Mouse (Mus musculus) heart, embryonic 11.5 days (tissue): Measurements from ENCODE around the gene Map3k3. TPM values are rescaled to one million over a fixed set of nuclear protein-coding genes. Genes with fewer than 3 reads are reported as not detected.

Source experiments
- ATAC-seq: fragments of 200-750 bp; cut with Nextera tagmentation; replicated peaks from 2 replicates; pipeline ENCODE4 v1.8.0; 2017; ENCODE audit warnings: moderate library complexity; ENCODE audit not compliant: insufficient number of reproducible peaks, low FRiP score, low TSS enrichment
- H3K27ac ChIP-seq: fragments of 300-500 bp; sonication (generic); 2 replicates; pipeline ENCODE4 v1.5.1; 2014; ENCODE audit warnings: mild to moderate bottlenecking, low read depth, low read length
- H3K27me3 ChIP-seq: fragments of 300-500 bp; sonication (generic); 2 replicates; pipeline ENCODE4 v1.6.1; 2014; ENCODE audit warnings: mild to moderate bottlenecking, low read length, mixed read lengths; ENCODE audit not compliant: control insufficient read depth, insufficient read depth
- H3K36me3 ChIP-seq: fragments of 300-500 bp; sonication (generic); 2 replicates; pipeline ENCODE4 v1.6.1; 2014; ENCODE audit warnings: mild to moderate bottlenecking, low read length, moderate library complexity, mixed read lengths; ENCODE audit not compliant: control insufficient read depth, insufficient read depth
- H3K4me1 ChIP-seq: fragments of 300-500 bp; sonication (generic); 2 replicates; pipeline ENCODE4 v1.6.1; 2014; ENCODE audit warnings: low read length; ENCODE audit not compliant: control insufficient read depth, insufficient read depth
- H3K4me2 ChIP-seq: fragments of 300-500 bp; sonication (generic); 2 replicates; pipeline ENCODE4 v1.6.1; 2014; ENCODE audit warnings: mild to moderate bottlenecking, moderate library complexity
- H3K4me3 ChIP-seq: fragments of 300-500 bp; sonication (generic); 2 replicates; pipeline ENCODE4 v1.5.1; 2014; ENCODE audit warnings: low read depth, low read length
- H3K9ac ChIP-seq: fragments of 300-500 bp; sonication (generic); 2 replicates; pipeline ENCODE4 v1.6.1; 2014; ENCODE audit warnings: mild to moderate bottlenecking, low read depth, low read length, moderate library complexity
- H3K9me3 ChIP-seq: fragments of 300-500 bp; sonication (generic); replicated peaks from 2 replicates; pipeline ENCODE4 v1.6.1; 2016; ENCODE audit warnings: low read length; ENCODE audit not compliant: control insufficient read depth
- WGBS: fragments of 180-500 bp; shearing (Covaris S2); extraction: QIAGEN DNeasy Blood & Tissue Kit; methylation state at CpG from one replicate; pipeline ENCODE4 v1.1.7; 2014; ENCODE audit not compliant: insufficient replicate concordance; 5-methylcytosine and 5-hydroxymethylcytosine counted together
- polyA plus RNA-seq: library from polyadenylated mRNA; unstranded; fragments of >200 nt; fragmentation: Nextera tagmentation; extraction: Ambion mirVana; gene quantifications from 2 replicates; pipeline ENCODE4 v1.2.1, GENCODE M21; 2014

The Map3k3 gene
- polyA plus RNA-seq, result 20.8 and 22.2 TPM in 2 replicates

GRCm38 (mm10) chr11:106083708-106084701, at the start of gene Map3k3:
Gene Map3k3 (plus strand): TSS chr11:106084613.
- peak; percentile 98 for ATAC-seq
- Histone ChIP-seq H3K36me3 (no peaks in the 10 kb centered on the region), H3K4me1 (0 out of 2 replicates have a peak, but pooled peaks cover 3% of the 10 kb centered on the region), H3K4me3 (peak within 1 kb of the TSS; percentile 93), H3K9ac (peak within 1 kb of the TSS; percentile 94), H3K27me3 (no peaks in the 10 kb centered on the region), H3K4me2 (peak within 1 kb of the TSS; percentile 62), H3K27ac (peak within 1 kb of the TSS; percentile 98), H3K9me3 (no peaks in the 10 kb centered on the region)
- WGBS, result 1% methylated on average over 69 of the region's 69 CpGs

- Histone ChIP-seq H3K9me3 (no peaks in the 10 kb centered on the region), H3K4me2 (no peak overlapping the region), H3K27me3 (no peaks in the 10 kb centered on the region), H3K27ac (no peak overlapping the region), H3K4me3 (no peak overlapping the region), H3K9ac (no peak overlapping the region), H3K36me3 (no peaks in the 10 kb centered on the region), H3K4me1 (peaks cover 11% of the 10 kb centered on the region)
- WGBS, result 84% methylated on average over 9 of the region's 9 CpGs
- ATAC-seq, result no peak
Observed at GRCm38 (mm10) chr11:106034986-106035385, 49.4 kb upstream of the Map3k3 start.

GRCm38 (mm10) chr11:106036548-106037417, 47.6 kb upstream of the Map3k3 start, which contains the start of gene Dcaf7:
Gene Dcaf7 (plus strand): TSS chr11:106036872.
- Histone ChIP-seq H3K36me3 (no peaks in the 10 kb centered on the region), H3K9ac (peak within 1 kb of the TSS; percentile 90), H3K27ac (peak within 1 kb of the TSS; percentile 93), H3K4me1 (peaks cover 11% of the 10 kb centered on the region), H3K4me2 (peak within 1 kb of the TSS; percentile 92), H3K27me3 (no peaks in the 10 kb centered on the region), H3K9me3 (no peaks in the 10 kb centered on the region), H3K4me3 (peak within 1 kb of the TSS; percentile 100)
- WGBS, result under 1% methylated on average over 64 of the region's 66 CpGs
- peak; percentile 98 for ATAC-seq

GRCm38 (mm10) chr11:106037418-106037751, 47.0 kb upstream of the Map3k3 start:
- Histone ChIP-seq H3K4me2 (peak overlapping the region; percentile 92), H3K4me1 (peaks cover 11% of the 10 kb centered on the region), H3K27ac (peak overlapping the region; percentile 93), H3K9me3 (no peaks in the 10 kb centered on the region), H3K9ac (peak overlapping the region; percentile 90), H3K36me3 (no peaks in the 10 kb centered on the region), H3K4me3 (peak overlapping the region; percentile 100), H3K27me3 (no peaks in the 10 kb centered on the region)
- no peak for ATAC-seq
- WGBS, result under 1% methylated on average over 13 of the region's 13 CpGs

- no peaks in the 10 kb centered on the region for H3K4me1 ChIP-seq
- peaks cover 12% of the 10 kb centered on the region; the same call in 1 of the 2 replicates for H3K36me3 ChIP-seq
- H3K27me3 ChIP-seq, result no peaks in the 10 kb centered on the region
- no peak for ATAC-seq
- no peak overlapping the region for H3K9ac ChIP-seq
- no peak overlapping the region for H3K27ac ChIP-seq
- no peak overlapping the region for H3K4me3 ChIP-seq
- H3K4me2 ChIP-seq, result no peak overlapping the region
- H3K9me3 ChIP-seq, result no peaks in the 10 kb centered on the region
Observed at GRCm38 (mm10) chr11:106044349-106044748, 40.1 kb upstream of the Map3k3 start.

GRCm38 (mm10) chr11:106045256-106045655, 39.2 kb upstream of the Map3k3 start:
- Histone ChIP-seq H3K9ac (no peak overlapping the region), H3K4me3 (no peak overlapping the region), H3K4me2 (no peak overlapping the region), H3K36me3 (peaks cover 12% of the 10 kb centered on the region; the same call in 1 of the 2 replicates), H3K27ac (no peak overlapping the region), H3K4me1 (no peaks in the 10 kb centered on the region), H3K27me3 (no peaks in the 10 kb centered on the region), H3K9me3 (no peaks in the 10 kb centered on the region)
- WGBS, result 90% methylated on average over 1 of the region's 1 CpGs
- ATAC-seq, result no peak

GRCm38 (mm10) chr11:106045780-106046179, 38.6 kb upstream of the Map3k3 start:
- Histone ChIP-seq H3K36me3 (peaks cover 13% of the 10 kb centered on the region), H3K4me3 (no peak overlapping the region), H3K27ac (no peak overlapping the region), H3K4me2 (no peak overlapping the region), H3K9ac (no peak overlapping the region), H3K27me3 (no peaks in the 10 kb centered on the region), H3K9me3 (no peaks in the 10 kb centered on the region), H3K4me1 (no peaks in the 10 kb centered on the region)
- no peak for ATAC-seq
- 92% methylated on average over 3 of the region's 3 CpGs for WGBS

GRCm38 (mm10) chr11:106046584-106046983, 37.8 kb upstream of the Map3k3 start:
- H3K9me3 ChIP-seq, result no peaks in the 10 kb centered on the region
- H3K36me3 ChIP-seq, result peaks cover 18% of the 10 kb centered on the region
- WGBS, result 85% methylated on average over 9 of the region's 9 CpGs
- no peaks in the 10 kb centered on the region for H3K27me3 ChIP-seq
- no peak for ATAC-seq
- no peak overlapping the region for H3K27ac ChIP-seq
- H3K4me3 ChIP-seq, result no peak overlapping the region
- no peaks in the 10 kb centered on the region for H3K4me1 ChIP-seq
- H3K4me2 ChIP-seq, result no peak overlapping the region
- H3K9ac ChIP-seq, result no peak overlapping the region
